Mouse (Mus musculus): ENCODE results near the gene Bptf.

Bptf gene

DNA sequence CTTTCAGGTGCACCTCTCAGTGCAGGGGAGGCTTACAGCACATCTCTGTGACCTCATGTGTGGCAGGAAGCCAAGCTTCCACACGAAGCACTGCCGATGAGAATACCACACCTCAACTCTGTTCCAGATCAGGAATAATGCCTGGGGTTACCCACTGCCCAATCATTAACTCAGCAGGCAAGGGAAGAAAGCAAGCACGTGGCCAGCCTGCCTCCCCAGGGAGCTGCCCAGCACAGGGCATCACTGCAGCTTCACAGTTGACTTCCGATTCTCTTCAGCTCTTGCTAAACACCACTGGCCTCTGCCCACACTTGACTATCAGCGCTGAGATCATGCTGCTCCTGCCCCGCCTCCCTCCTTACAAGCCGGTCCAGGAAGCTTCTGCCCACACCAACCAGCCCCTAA is 7.6 kb downstream of the Bptf start:
- CTCF ChIA-PET = no interaction called here

- CTCF ChIA-PET = no interaction called here
These were observed 14.1 kb downstream of the Bptf start for GRCm38 (mm10) chr11:107117789-107118188.

GRCm38 (mm10) chr11:107113881-107114557 is 17.9 kb downstream of the Bptf start:
- CTCF ChIA-PET = interaction anchor here (0.7 to 1.0 kb wide), 3 partner anchors 13 to 202 kb away, joined by 3 read pairs; no protein-coding TSS in a partner anchor

- CTCF ChIA-PET = interaction anchor here (1.0 kb wide), 1 partner anchor 14 kb away, joined by 3 read pairs; no protein-coding TSS in a partner anchor
These were observed 18.8 kb downstream of the Bptf start for GRCm38 (mm10) chr11:107113112-107113511.

DNA sequence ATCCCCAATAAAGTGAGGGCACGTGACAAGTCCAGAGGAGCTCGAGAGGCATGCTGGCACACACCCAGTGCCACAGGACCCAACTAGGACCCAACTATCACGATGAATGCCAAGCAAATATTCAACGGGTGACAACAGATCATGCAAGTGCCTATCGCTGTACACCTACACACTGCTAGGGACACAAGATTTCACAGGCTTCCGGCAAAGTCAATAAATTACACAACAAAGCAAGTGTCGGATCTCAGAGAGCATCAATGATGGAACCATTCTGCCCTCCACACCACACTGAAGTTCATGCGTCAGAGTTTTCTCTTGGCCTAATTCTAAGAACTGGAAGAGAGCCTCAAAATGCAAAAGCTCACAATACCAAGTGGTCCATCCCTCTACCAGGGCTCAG is 22.3 kb downstream of the Bptf start:
- CTCF ChIA-PET = interaction anchor here (0.7 kb wide), 1 partner anchor 64 kb away, joined by 3 read pairs; no protein-coding TSS in a partner anchor

DNA sequence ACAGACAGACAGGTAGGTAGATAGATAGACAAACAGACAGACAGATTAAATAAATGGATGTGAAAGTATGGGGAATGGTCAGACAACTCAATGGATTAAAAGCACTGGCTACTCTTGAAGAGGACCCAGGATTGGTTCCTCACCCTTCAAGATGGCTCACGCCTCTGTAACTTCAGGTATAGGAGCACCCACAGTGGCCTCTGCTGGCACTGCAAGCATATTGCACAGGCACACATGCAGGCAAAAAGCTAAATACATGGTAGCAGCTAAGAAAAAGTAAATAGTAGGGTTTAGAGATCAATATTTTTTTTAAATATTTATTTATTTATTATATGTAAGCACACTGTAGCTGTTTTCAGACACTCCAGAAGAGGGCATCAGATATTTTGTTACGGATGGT is 23.0 kb downstream of the Bptf start:
- CTCF ChIA-PET = interaction anchor here (0.7 kb wide), 1 partner anchor 63 kb away, joined by 3 read pairs; no protein-coding TSS in a partner anchor

GRCm38 (mm10) chr11:107107725-107108078 is 24.2 kb downstream of the Bptf start:
- CTCF ChIA-PET = interaction anchor here (0.8 kb wide), 1 partner anchor 831 kb away, joined by 6 read pairs; the partner anchor contains the start of gene Tcam1

DNA sequence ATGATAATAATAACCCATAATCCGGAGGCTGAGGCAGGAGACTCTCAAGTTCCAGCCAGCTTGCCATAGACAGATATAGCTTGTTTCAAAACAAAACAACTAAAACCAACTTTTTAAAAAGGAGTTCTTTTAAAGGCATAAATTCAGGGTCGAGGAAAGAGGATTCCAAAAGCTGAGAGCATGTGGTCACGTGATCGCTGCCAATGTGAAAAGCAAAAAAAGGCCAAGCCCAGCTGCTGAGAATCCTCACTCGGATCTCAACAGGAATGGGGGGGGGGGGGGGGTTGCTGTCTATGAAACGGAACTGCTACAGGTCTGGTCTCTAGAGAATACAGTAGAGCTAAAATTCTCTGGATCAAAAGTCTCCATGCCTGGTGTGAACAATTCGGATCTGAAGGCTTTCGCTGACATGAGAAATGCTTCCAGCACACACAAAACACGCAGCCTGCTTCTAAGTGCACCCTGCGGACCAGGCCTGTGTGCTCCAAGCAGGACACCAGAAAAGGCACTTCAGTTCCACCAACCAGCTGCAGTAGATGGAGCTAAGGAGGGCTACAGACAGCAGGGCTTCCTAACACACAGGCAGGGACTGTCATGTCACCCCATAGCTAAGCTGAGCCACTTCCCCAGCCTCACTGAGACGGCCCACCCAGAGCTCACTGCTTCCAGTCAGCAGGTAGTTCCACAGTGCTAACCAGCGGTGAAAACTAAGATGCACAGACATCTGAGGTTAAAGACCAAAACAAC is 24.8 kb downstream of the Bptf start:
- CTCF ChIA-PET = interaction anchor here (0.8 kb wide), 1 partner anchor 831 kb away, joined by 6 read pairs; the partner anchor contains the start of gene Tcam1

DNA sequence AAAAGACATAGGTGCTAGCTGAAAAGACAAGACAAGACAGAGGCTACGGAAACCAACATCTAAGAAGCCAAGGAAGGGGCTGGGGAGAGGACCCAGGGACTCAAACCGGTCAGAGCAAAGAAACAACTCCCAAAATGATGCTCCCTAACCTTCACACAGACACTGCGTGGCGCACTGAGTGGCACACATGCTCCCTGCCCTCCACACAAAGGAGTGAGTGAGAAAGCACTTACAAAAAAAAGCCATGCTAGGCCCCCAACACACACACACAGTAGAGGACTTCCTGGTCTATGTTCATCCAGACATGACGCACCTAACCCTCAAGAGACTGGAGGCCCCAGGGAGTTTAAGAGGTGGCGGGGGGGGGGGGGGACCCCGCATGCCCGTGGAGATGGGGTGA is 25.5 kb downstream of the Bptf start:
- CTCF ChIA-PET = interaction anchor here (1.5 kb wide), 1 partner anchor 17 kb away, joined by 3 read pairs; no protein-coding TSS in a partner anchor

- CTCF ChIA-PET = interaction anchor here (0.5 to 2.0 kb wide), 3 partner anchors 18 to 33 kb away, joined by 3 to 8 read pairs (median 4); partner anchors contain the start of gene Bptf
These were observed 26.7 kb downstream of the Bptf start for GRCm38 (mm10) chr11:107105227-107105626.

- CTCF ChIA-PET = interaction anchor here (0.9 to 2.0 kb wide), 2 partner anchors 29 to 32 kb away, joined by 3 to 8 read pairs; partner anchors contain the start of gene Bptf
These were observed 28.2 kb downstream of the Bptf start for GRCm38 (mm10) chr11:107103736-107104135.

- CTCF ChIA-PET = interaction anchor here (0.9 kb wide), 1 partner anchor 32 kb away, joined by 3 read pairs; no protein-coding TSS in a partner anchor
These were observed 28.7 kb downstream of the Bptf start for GRCm38 (mm10) chr11:107103224-107103589.

DNA sequence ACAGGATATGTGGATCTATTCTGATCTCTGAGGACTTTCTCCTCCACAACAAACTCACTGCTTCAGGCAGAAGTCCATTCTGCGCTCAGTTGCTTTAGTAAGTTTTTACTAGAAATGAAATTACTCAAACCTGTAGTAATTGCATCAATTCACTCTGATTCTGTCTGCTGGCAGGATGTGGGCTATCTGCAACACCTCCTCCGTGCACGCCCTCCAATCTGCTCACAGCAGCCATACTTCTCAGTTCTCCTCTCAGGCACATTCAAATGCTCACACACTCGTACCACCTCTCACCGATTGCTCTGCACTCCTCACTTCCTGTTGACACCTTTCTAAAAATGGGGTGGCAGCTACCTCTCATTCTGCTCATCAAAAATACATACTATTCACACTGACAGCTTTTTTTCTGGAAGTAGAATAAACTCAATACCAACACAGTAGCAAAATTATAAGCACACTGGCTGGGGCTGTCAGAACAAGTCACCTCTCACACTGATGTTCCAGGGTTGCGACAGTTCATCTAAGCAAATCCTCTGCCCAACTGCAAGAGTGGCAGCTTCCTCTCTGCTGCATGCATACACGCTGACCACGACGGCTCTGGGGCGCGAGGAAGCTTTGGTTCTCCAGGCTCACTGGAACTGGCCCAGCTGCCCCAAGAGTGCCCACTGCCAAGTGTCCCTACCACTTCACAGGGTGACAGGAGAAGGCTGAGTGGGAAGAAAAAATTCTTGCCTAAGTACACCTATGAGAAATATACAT is 29.3 kb downstream of the Bptf start:
- CTCF ChIA-PET = no interaction called here

DNA sequence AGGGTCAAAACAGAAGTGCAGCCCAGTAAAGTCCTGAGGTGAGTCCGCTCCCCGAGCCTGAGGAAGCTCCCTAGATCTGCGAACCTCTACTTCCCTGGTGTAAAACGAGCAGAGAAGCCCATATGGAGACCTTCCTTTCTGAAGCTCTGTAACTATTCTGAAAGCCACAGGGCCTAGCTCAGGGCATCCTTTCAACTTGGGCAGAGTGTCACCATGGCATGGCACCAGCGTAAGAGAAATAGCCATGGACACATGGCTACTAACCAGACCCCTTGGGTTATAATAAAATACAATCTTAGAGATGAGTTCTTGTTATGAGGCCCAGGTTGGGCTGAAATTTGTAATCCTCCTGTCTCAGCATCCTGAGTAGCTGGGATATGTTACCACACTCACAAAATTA is 35.0 kb downstream of the Bptf start:
- CTCF ChIA-PET = interaction anchor here (1.4 kb wide), 1 partner anchor 51 kb away, joined by 3 read pairs; no protein-coding TSS in a partner anchor

DNA sequence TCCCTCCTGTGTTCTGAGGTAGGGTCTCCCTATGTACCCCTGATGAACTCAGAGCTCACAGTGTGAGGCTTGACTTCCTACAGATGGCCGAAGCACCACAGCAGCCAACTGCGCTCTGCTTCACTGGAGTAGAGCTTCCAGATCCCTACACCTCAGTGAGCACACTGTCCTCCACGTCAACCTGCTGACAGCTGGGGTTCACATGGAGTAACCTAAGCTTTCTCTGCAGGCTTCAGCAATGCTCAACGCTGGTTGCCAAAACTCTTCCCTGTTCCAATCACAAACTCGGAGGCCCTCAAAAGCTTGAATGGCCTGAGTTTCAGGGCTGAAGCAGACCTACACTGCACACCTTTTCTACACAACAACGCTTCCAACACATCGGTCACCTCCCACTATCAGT is 38.1 kb downstream of the Bptf start:
- CTCF ChIA-PET = no interaction called here

- CTCF ChIA-PET = interaction anchor here (0.7 kb wide), 1 partner anchor 640 kb away, joined by 4 read pairs; no protein-coding TSS in a partner anchor
These were observed 39.3 kb downstream of the Bptf start for GRCm38 (mm10) chr11:107092637-107093036.

DNA sequence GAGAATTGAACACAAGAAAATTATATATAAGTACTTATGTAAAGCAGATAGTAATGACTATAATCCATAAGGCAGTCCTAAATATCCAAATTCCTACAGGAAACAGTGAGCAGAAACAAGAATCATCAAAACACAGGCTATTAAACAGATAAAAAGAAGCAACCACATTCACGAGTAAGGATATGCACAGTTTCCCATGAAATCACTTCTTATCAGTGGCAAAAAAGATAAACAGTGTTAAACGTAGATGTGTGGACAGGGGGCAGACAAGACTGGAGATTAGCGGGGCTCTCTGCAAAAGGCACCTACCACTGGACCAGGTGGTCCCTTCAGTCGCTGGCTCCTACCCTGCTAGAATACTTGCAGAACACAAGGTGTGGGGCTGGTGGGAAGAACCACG is 46.1 kb downstream of the Bptf start:
- CTCF ChIA-PET = no interaction called here

- CTCF ChIA-PET = no interaction called here
These were observed 48.4 kb downstream of the Bptf start for GRCm38 (mm10) chr11:107083480-107083879.

GRCm38 (mm10) chr11:107065216-107065785 is 66.6 kb downstream of the Bptf start:
- CTCF ChIA-PET = no interaction called here

DNA sequence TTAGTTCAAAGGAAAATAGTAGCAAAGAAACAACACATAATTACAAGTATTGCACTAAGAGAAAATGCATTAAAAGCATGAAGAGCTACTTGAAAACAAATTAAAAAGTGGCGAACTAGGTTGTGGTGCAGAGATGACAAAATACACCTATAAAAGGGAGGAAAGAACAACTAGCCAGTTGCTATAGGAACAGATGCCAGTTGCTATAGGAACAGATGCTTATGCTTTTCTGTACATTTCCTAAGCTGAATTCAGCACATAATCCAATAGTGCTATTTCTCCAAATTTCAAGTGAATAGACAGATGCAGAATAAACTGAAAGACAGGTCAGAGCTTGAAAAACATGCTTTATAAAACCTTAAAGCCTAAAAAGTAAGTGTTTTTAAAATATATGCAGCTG is 67.3 kb downstream of the Bptf start:
- CTCF ChIA-PET = no interaction called here

DNA sequence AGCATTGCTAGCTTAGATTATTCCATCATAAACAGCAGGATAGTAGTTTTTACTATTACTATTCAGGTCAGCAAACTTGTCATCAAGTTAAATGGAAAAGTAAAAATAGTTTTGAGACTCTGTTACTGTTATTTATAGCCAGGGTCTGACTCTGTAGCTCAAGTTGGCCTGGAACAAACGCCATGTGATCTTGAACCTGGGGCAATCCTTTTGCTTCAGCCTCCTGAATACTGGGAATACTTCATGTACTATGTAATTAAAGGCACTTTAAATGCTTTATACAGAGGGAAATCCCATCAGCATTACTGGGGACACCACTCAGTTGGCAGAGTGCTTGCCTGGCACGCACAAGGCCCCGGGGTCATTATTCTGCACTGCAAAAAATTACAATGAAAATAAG is 68.9 kb downstream of the Bptf start:
- CTCF ChIA-PET = no interaction called here

DNA sequence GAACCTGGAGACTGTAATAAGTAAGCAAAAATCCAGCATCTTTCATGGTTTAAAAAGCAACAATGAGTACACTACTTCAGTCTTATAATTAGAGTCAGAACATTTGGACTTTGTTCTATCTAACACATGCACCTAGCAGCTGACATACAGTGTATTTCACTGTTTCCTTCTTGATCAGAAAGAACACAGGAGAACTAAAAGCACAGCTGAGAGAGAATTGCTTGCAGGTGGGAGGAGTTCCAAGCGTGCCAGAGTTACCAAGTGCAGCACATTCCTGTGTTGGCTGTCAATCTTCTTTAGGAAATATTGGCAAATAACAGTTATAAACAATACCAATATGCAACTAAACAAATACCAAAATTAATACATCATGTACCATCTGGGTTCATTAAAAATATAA is 71.0 kb downstream of the Bptf start:
- CTCF ChIA-PET = no interaction called here
